Mouse (Mus musculus): ENCODE results near the gene Cep170.

GRCm38 (mm10) chr1:176811892-176812291, 2.0 kb downstream of the Cep170 start:
- TF ChIP-seq POLR2A (IDR thresholded peaks at IDR 0.05; ENCODE audit: borderline replicate concordance, extremely low read depth, low read depth, low read length): no peak
- no peak for TF ChIP-seq CTCF (IDR thresholded peaks at IDR 0.05; ENCODE audit: insufficient read depth, low read length)
